ENCODE assay signal across 8 mouse cellular contexts in the genomic region with DNA sequence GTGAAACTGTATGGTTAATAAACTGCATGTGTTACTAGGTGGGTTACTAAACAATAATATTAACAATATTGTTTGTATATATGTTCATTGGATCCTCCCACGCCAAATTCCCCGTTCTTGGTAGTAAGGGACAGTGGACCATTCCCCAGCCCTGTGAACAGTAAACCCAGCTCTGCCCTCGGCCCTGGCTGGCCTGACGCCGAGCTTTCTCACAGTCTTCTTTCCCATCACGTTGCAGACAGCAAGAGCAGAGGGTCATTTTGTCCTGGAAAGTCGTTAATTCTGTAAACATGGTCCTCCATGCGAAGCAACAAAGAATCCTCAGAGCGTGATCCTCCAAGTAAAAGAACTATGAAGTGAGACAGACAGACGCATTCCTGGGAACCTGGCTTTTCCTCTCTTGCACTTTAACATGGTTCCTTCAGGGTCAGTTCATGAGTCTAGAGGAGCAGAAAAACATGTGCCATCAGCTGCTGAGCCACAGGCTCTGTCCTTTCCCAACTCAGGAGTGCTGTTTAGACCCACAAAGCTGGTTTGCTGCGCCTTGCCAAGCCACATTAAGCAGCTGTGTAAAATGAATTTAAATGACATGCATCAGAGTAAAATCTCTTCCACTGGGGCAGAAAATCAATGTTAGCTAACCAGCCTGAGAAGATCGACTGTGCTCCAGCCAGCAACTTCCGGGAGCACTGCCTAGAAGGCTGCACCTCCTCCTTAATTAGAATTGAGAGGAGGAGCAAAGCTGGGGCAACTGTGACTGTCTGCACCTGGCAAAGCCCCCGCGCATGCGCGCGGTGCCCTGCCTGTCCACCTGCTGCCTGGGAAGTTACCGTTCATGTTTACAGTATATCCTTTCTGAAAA.
A peak's percentile ranks its signal among the peaks of the same experiment; 100 is the strongest.
DNase-seq lines count a peak whose midpoint lies in the region; ATAC-seq lines count a peak whose summit lies in the region.

No protein-coding gene starts in this region.

- DNase-seq in testis, postnatal 14 days (ENCODE audit: low spot score), result peak; percentile 60
- DNase-seq in testis, postnatal 10 days (ENCODE audit: low spot score), result no peak
- peak; percentile 34 to 35 for DNase-seq in heart, postnatal 36 days
- DNase-seq in large intestine, adult 2 months (ENCODE audit: low read depth, low spot score), result peak; percentile 74
- peak; percentile 56 to 76 for DNase-seq in lung, postnatal 4 days
- peak; percentile 85 to 86 for DNase-seq in right cerebral cortex, postnatal 10 days (ENCODE audit: low spot score in 2 of 2)
- DNase-seq in urinary bladder, postnatal 36 days (ENCODE audit: low spot score in 2 of 2), result peak; percentile 52 to 77

- no peak overlapping the region for H3K4me2 ChIP-seq in embryonic facial prominence, embryonic 12.5 days (replicated peaks)

- no peak overlapping the region for H3K27ac ChIP-seq in embryonic facial prominence, embryonic 12.5 days

- intact Hi-C loops in heart, postnatal 36 days (cut with DNase I), result no loop called here

- H3K9ac ChIP-seq in embryonic facial prominence, embryonic 12.5 days, result no peak overlapping the region

- H3K9me3 ChIP-seq in embryonic facial prominence, embryonic 12.5 days, result no peaks in the 10 kb centered on the region

- H3K4me1 ChIP-seq in embryonic facial prominence, embryonic 12.5 days, result no peaks in the 10 kb centered on the region

- 78% methylated on average over 19 of the region's 19 CpGs for WGBS in embryonic facial prominence, embryonic 12.5 days
- 23% methylated on average over 19 of the region's 19 CpGs for WGBS in large intestine, adult 2 months

- H3K36me3 ChIP-seq in embryonic facial prominence, embryonic 12.5 days, result peaks cover 26% of the 10 kb centered on the region

- peak; percentile 36; the same call in 1 of the 2 replicates for ATAC-seq in embryonic facial prominence, embryonic 12.5 days (ENCODE audit: insufficient number of reproducible peaks, insufficient read depth, low FRiP score, low TSS enrichment)

- no peaks in the 10 kb centered on the region for H3K27me3 ChIP-seq in embryonic facial prominence, embryonic 12.5 days

- no peak overlapping the region for H3K4me3 ChIP-seq in embryonic facial prominence, embryonic 12.5 days
